Mouse (Mus musculus): ENCODE measurements around the gene Olfr1181. TPM values are rescaled to one million over a fixed set of nuclear protein-coding genes. Genes with fewer than 3 reads are reported as not detected.
"Not testable (repeated sequence)": the region's sequence is repeated elsewhere in the genome, so short reads cannot be mapped to it uniquely, and the experiment has no call there.

Olfr1181 gene
- polyA plus RNA-seq (2014; fragmentation: Nextera tagmentation; extraction: Ambion mirVana) = not detected in 2 replicates

DNA sequence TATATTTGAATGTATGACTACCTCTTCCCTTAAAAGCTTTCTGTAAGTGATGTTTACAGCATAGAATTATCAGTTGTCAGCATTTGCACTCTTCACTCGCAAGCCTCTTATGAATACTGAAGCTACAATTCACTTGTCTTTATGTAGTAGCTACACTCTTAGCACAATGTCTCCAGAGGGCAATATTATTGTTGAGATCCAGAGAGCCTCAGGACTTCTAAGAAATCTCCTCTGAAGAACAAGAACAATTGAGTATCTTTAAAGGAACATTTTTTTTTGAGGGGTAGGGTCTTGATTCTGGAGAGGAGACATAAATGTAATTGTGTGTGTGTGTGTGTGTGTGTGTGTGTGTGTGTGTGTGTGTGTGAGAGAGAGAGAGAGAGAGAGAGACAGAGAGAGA, at the start of gene Olfr1181:
TSS of gene Olfr1181 (minus strand) at position 101 of the 400 bp plus-strand sequence.
- no peak for DNase-seq (ENCODE audit: low spot score)
- Histone ChIP-seq H3K4me3 (ENCODE audit: low read depth, low read length) (no peak within 1 kb of the TSS), H3K27me3 (replicated peaks; ENCODE audit: control insufficient read depth, insufficient read depth, low read length) (no peaks in the 10 kb centered on the region), H3K9me3 (ENCODE audit: control insufficient read depth, low read length) (no peaks in the 10 kb centered on the region), H3K27ac (replicated peaks; ENCODE audit: low read depth, low read length) (no peak within 1 kb of the TSS), H3K4me2 (ENCODE audit: low read depth, low read length) (no peak within 1 kb of the TSS), H3K4me1 (ENCODE audit: control insufficient read depth, insufficient read depth, low read length) (no peaks in the 10 kb centered on the region), H3K9ac (ENCODE audit: low read depth, low read length) (no peak within 1 kb of the TSS), H3K36me3 (ENCODE audit: control insufficient read depth, insufficient read depth, low read length) (no peaks in the 10 kb centered on the region)
- ATAC-seq (ENCODE audit: low read depth) = no peak
- WGBS = 93% methylated on average over 1 of the region's 1 CpGs

- H3K36me3 ChIP-seq (ENCODE audit: control insufficient read depth, insufficient read depth, low read length); H3K4me2 ChIP-seq (ENCODE audit: low read depth, low read length); ATAC-seq (ENCODE audit: low read depth); H3K9ac ChIP-seq (ENCODE audit: low read depth, low read length); DNase-seq (ENCODE audit: low spot score); H3K4me3 ChIP-seq (ENCODE audit: low read depth, low read length); H3K4me1 ChIP-seq (ENCODE audit: control insufficient read depth, insufficient read depth, low read length); H3K27me3 ChIP-seq (replicated peaks; ENCODE audit: control insufficient read depth, insufficient read depth, low read length); H3K9me3 ChIP-seq (ENCODE audit: control insufficient read depth, low read length); H3K27ac ChIP-seq (replicated peaks; ENCODE audit: low read depth, low read length): not testable (repeated sequence)
- WGBS = 72% methylated on average over 1 of the region's 1 CpGs
Measured at GRCm38 (mm10) chr2:88454567-88454966, 28.6 kb upstream of the Olfr1181 start, which contains the start of gene Olfr1183. Olfr1183 (plus strand) TSS chr2:88454867.

GRCm38 (mm10) chr2:88449031-88449430, 23.1 kb upstream of the Olfr1181 start, which contains the start of gene Gm13757:
Gm13757 (minus strand) TSS chr2:88449131.
- no peak within 1 kb of the TSS for H3K27ac ChIP-seq (replicated peaks; ENCODE audit: low read depth, low read length)
- no peaks in the 10 kb centered on the region for H3K9me3 ChIP-seq (ENCODE audit: control insufficient read depth, low read length)
- H3K9ac ChIP-seq (ENCODE audit: low read depth, low read length) = no peak within 1 kb of the TSS
- H3K36me3 ChIP-seq (ENCODE audit: control insufficient read depth, insufficient read depth, low read length) = no peaks in the 10 kb centered on the region
- H3K4me1 ChIP-seq (ENCODE audit: control insufficient read depth, insufficient read depth, low read length) = no peaks in the 10 kb centered on the region
- no peak within 1 kb of the TSS for H3K4me2 ChIP-seq (ENCODE audit: low read depth, low read length)
- DNase-seq (ENCODE audit: low spot score) (no peak), ATAC-seq (ENCODE audit: low read depth) (no peak)
- H3K4me3 ChIP-seq (ENCODE audit: low read depth, low read length) = no peak within 1 kb of the TSS
- no peaks in the 10 kb centered on the region for H3K27me3 ChIP-seq (replicated peaks; ENCODE audit: control insufficient read depth, insufficient read depth, low read length)
- WGBS = 93% methylated on average over 1 of the region's 1 CpGs

- Histone ChIP-seq H3K27me3 (replicated peaks; ENCODE audit: control insufficient read depth, insufficient read depth, low read length) (no peaks in the 10 kb centered on the region), H3K9me3 (ENCODE audit: control insufficient read depth, low read length) (no peaks in the 10 kb centered on the region), H3K9ac (ENCODE audit: low read depth, low read length) (no peak within 1 kb of the TSS), H3K4me1 (ENCODE audit: control insufficient read depth, insufficient read depth, low read length) (no peaks in the 10 kb centered on the region), H3K36me3 (ENCODE audit: control insufficient read depth, insufficient read depth, low read length) (no peaks in the 10 kb centered on the region), H3K4me3 (ENCODE audit: low read depth, low read length) (no peak within 1 kb of the TSS), H3K27ac (replicated peaks; ENCODE audit: low read depth, low read length) (no peak within 1 kb of the TSS), H3K4me2 (ENCODE audit: low read depth, low read length) (no peak within 1 kb of the TSS)
- WGBS = 77% methylated on average over 2 of the region's 2 CpGs
- no peak for DNase-seq (ENCODE audit: low spot score)
- no peak for ATAC-seq (ENCODE audit: low read depth)
Measured at GRCm38 (mm10) chr2:88419051-88419450, 6.9 kb downstream of the Olfr1181 start, which contains the start of gene Olfr1180. Olfr1180 (minus strand) TSS chr2:88419151.

DNA sequence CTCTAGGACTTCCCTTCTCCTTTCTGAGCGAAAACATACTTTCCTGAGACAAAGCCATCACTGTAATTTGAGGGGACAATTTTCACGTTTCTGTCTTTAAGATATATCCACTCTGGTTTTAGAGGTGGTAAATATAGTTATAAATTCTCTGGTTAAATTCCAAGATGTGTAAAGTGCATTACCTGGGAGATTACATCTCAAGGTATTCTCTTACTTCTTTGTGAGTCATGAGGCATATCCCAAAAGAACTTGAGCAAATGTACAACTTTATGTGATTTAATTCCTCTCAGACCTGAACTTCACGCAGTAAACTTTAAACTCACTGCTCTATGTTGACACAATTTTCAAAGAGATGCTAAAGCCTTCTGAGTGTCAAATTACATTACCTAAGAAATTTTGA, 19.6 kb downstream of the Olfr1181 start, which contains the start of gene Olfr1179:
TSS of gene Olfr1179 (minus strand) at position 101 of the 400 bp plus-strand sequence.
- WGBS = 77% methylated on average over 3 of the region's 3 CpGs
- Histone ChIP-seq H3K4me3 (ENCODE audit: low read depth, low read length) (no peak within 1 kb of the TSS), H3K27ac (replicated peaks; ENCODE audit: low read depth, low read length) (no peak within 1 kb of the TSS), H3K9me3 (ENCODE audit: control insufficient read depth, low read length) (no peaks in the 10 kb centered on the region), H3K4me1 (ENCODE audit: control insufficient read depth, insufficient read depth, low read length) (no peaks in the 10 kb centered on the region), H3K9ac (ENCODE audit: low read depth, low read length) (no peak within 1 kb of the TSS), H3K27me3 (replicated peaks; ENCODE audit: control insufficient read depth, insufficient read depth, low read length) (no peaks in the 10 kb centered on the region), H3K36me3 (ENCODE audit: control insufficient read depth, insufficient read depth, low read length) (no peaks in the 10 kb centered on the region), H3K4me2 (ENCODE audit: low read depth, low read length) (no peak within 1 kb of the TSS)
- DNase-seq (ENCODE audit: low spot score) = no peak
- no peak for ATAC-seq (ENCODE audit: low read depth)

DNA sequence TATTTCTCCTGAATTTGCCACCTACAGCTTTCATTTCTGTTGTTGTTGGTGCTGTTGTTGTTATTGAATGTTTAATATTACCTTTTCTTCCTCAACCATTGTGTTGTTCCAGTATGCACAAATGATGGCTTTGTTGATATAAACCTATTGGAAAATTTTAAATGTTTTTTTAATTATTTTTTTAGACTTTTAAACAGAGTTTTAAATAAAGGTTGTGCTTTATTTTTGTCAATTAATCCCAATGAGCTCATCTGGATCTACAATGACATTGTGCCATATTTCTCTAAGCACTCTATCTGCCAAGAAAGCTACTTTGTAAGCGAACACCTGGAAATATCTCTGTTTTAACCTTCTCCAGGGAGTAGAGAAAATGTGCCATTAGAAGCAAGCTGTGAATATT, 39.2 kb downstream of the Olfr1181 start, which contains the start of gene Olfr1178:
TSS of gene Olfr1178 (plus strand) at position 301 of the 400 bp plus-strand sequence.
- ATAC-seq (ENCODE audit: low read depth) (no peak), DNase-seq (ENCODE audit: low spot score) (no peak)
- no peak within 1 kb of the TSS for H3K9ac ChIP-seq (ENCODE audit: low read depth, low read length)
- no peaks in the 10 kb centered on the region for H3K36me3 ChIP-seq (ENCODE audit: control insufficient read depth, insufficient read depth, low read length)
- no peaks in the 10 kb centered on the region for H3K27me3 ChIP-seq (replicated peaks; ENCODE audit: control insufficient read depth, insufficient read depth, low read length)
- no peaks in the 10 kb centered on the region for H3K4me1 ChIP-seq (ENCODE audit: control insufficient read depth, insufficient read depth, low read length)
- no peaks in the 10 kb centered on the region for H3K9me3 ChIP-seq (ENCODE audit: control insufficient read depth, low read length)
- no peak within 1 kb of the TSS for H3K4me3 ChIP-seq (ENCODE audit: low read depth, low read length)
- no peak within 1 kb of the TSS for H3K27ac ChIP-seq (replicated peaks; ENCODE audit: low read depth, low read length)
- H3K4me2 ChIP-seq (ENCODE audit: low read depth, low read length) = no peak within 1 kb of the TSS
- 73% methylated on average over 1 of the region's 1 CpGs for WGBS

Other genes with a start within 250 kb of the Olfr1181 start
- gene Olfr1168, start 244.3 kb downstream of the Olfr1181 start, polyA plus RNA-seq (2014; fragmentation: Nextera tagmentation; extraction: Ambion mirVana) = not detected in 2 replicates
- not detected in 2 replicates for gene Olfr1170, start 197.8 kb downstream of the Olfr1181 start, polyA plus RNA-seq (2014; fragmentation: Nextera tagmentation; extraction: Ambion mirVana)
- gene Olfr1173, start 146.3 kb downstream of the Olfr1181 start, polyA plus RNA-seq (2014; fragmentation: Nextera tagmentation; extraction: Ambion mirVana) = 0.07 TPM in 1 of 2 replicates, not detected in the other
- gene Olfr1174-ps, start 111.0 kb downstream of the Olfr1181 start, polyA plus RNA-seq (2014; fragmentation: Nextera tagmentation; extraction: Ambion mirVana) = 0.14 TPM in 1 of 2 replicates, not detected in the other
- gene Olfr1175-ps, start 99.0 kb downstream of the Olfr1181 start, polyA plus RNA-seq (2014; fragmentation: Nextera tagmentation; extraction: Ambion mirVana) = not detected in 2 replicates
- 0.17 TPM in 1 of 2 replicates, not detected in the other for gene Olfr1176, start 89.5 kb downstream of the Olfr1181 start, polyA plus RNA-seq (2014; fragmentation: Nextera tagmentation; extraction: Ambion mirVana)
- 0.14 TPM in 1 of 2 replicates, not detected in the other for gene Olfr1177-ps, start 79.7 kb downstream of the Olfr1181 start, polyA plus RNA-seq (2014; fragmentation: Nextera tagmentation; extraction: Ambion mirVana)
- 0.06 TPM in 1 of 2 replicates, not detected in the other for gene Olfr1178, start 39.1 kb downstream of the Olfr1181 start, polyA plus RNA-seq (2014; fragmentation: Nextera tagmentation; extraction: Ambion mirVana)
- gene Olfr1179, start 19.7 kb downstream of the Olfr1181 start, polyA plus RNA-seq (2014; fragmentation: Nextera tagmentation; extraction: Ambion mirVana) = not detected in 2 replicates
- gene Olfr1180, start 7.0 kb downstream of the Olfr1181 start, polyA plus RNA-seq (2014; fragmentation: Nextera tagmentation; extraction: Ambion mirVana) = not detected in 2 replicates
- not detected in 2 replicates for gene Gm13757, start 23.0 kb upstream of the Olfr1181 start, polyA plus RNA-seq (2014; fragmentation: Nextera tagmentation; extraction: Ambion mirVana)
- not detected in 2 replicates for gene Olfr1183, start 28.7 kb upstream of the Olfr1181 start, polyA plus RNA-seq (2014; fragmentation: Nextera tagmentation; extraction: Ambion mirVana)
- 0.08 TPM in 1 of 2 replicates, not detected in the other for gene Olfr1184, start 57.4 kb upstream of the Olfr1181 start, polyA plus RNA-seq (2014; fragmentation: Nextera tagmentation; extraction: Ambion mirVana)
- gene Olfr1185-ps1, start 67.1 kb upstream of the Olfr1181 start, polyA plus RNA-seq (2014; fragmentation: Nextera tagmentation; extraction: Ambion mirVana) = not detected in 2 replicates
- not detected in 2 replicates for gene Olfr1186, start 92.4 kb upstream of the Olfr1181 start, polyA plus RNA-seq (2014; fragmentation: Nextera tagmentation; extraction: Ambion mirVana)
- not detected in 2 replicates for gene Olfr1188, start 130.8 kb upstream of the Olfr1181 start, polyA plus RNA-seq (2014; fragmentation: Nextera tagmentation; extraction: Ambion mirVana)
- not detected in 2 replicates for gene Olfr1189, start 160.3 kb upstream of the Olfr1181 start, polyA plus RNA-seq (2014; fragmentation: Nextera tagmentation; extraction: Ambion mirVana)
- gene Olfr1191-ps1, start 214.4 kb upstream of the Olfr1181 start, polyA plus RNA-seq (2014; fragmentation: Nextera tagmentation; extraction: Ambion mirVana) = not detected in 2 replicates
- 0.06 TPM in 1 of 2 replicates, not detected in the other for gene Olfr1192-ps1, start 222.3 kb upstream of the Olfr1181 start, polyA plus RNA-seq (2014; fragmentation: Nextera tagmentation; extraction: Ambion mirVana)
- not detected in 2 replicates for gene Olfr1193, start 249.5 kb upstream of the Olfr1181 start, polyA plus RNA-seq (2014; fragmentation: Nextera tagmentation; extraction: Ambion mirVana)

All from embryonic facial prominence, embryonic 14.5 days (tissue).